Mouse (Mus musculus): ENCODE results near the gene Dnlz. TPM values are rescaled to one million over a fixed set of nuclear protein-coding genes. Genes with fewer than 3 reads are reported as not detected.

The Dnlz gene
- polyA plus RNA-seq, 1 experiment from 2014 or later: 31.9 TPM

Other genes starting within 250 kb of the Dnlz start
- gene Nacc2, start 228.9 kb downstream of the Dnlz start, polyA plus RNA-seq (2015; fragmentation: Nextera tagmentation; extraction: Ambion mirVana): 7.9 and 9.0 TPM in 2 replicates
- 1.3 and 1.8 TPM in 2 replicates for gene Lhx3, start 143.8 kb downstream of the Dnlz start, polyA plus RNA-seq (2015; fragmentation: Nextera tagmentation; extraction: Ambion mirVana)
- gene Qsox2, start 114.6 kb downstream of the Dnlz start, polyA plus RNA-seq (2015; fragmentation: Nextera tagmentation; extraction: Ambion mirVana): 21.7 and 22.1 TPM in 2 replicates
- 0.70 and 1.1 TPM in 2 replicates for gene Ccdc187, start 57.6 kb downstream of the Dnlz start, polyA plus RNA-seq (2015; fragmentation: Nextera tagmentation; extraction: Ambion mirVana)
- 52.0 and 52.1 TPM in 2 replicates for gene Gpsm1, start 36.6 kb downstream of the Dnlz start, polyA plus RNA-seq (2015; fragmentation: Nextera tagmentation; extraction: Ambion mirVana)
- gene Card9, start 8.8 kb upstream of the Dnlz start, polyA plus RNA-seq (2015; fragmentation: Nextera tagmentation; extraction: Ambion mirVana): 0.84 and 1.7 TPM in 2 replicates
- gene Snapc4, start 28.5 kb upstream of the Dnlz start, polyA plus RNA-seq (2015; fragmentation: Nextera tagmentation; extraction: Ambion mirVana): 25.3 and 30.2 TPM in 2 replicates
- 120 and 141 TPM in 2 replicates for gene Entr1, start 37.2 kb upstream of the Dnlz start, polyA plus RNA-seq (2015; fragmentation: Nextera tagmentation; extraction: Ambion mirVana)
- 90.4 and 92.6 TPM in 2 replicates for gene Pmpca, start 37.2 kb upstream of the Dnlz start, polyA plus RNA-seq (2015; fragmentation: Nextera tagmentation; extraction: Ambion mirVana)
- 23.2 and 25.1 TPM in 2 replicates for gene Inpp5e, start 57.1 kb upstream of the Dnlz start, polyA plus RNA-seq (2015; fragmentation: Nextera tagmentation; extraction: Ambion mirVana)
- gene Sec16a, start 93.1 kb upstream of the Dnlz start, polyA plus RNA-seq (2015; fragmentation: Nextera tagmentation; extraction: Ambion mirVana): 25.9 and 27.0 TPM in 2 replicates
- 26.0 and 30.3 TPM in 2 replicates for gene Notch1, start 164.6 kb upstream of the Dnlz start, polyA plus RNA-seq (2015; fragmentation: Nextera tagmentation; extraction: Ambion mirVana)
- 111 and 125 TPM in 2 replicates for gene Egfl7, start 227.9 kb upstream of the Dnlz start, polyA plus RNA-seq (2015; fragmentation: Nextera tagmentation; extraction: Ambion mirVana)
- gene Gm20532, start 234.5 kb upstream of the Dnlz start, polyA plus RNA-seq (2015; fragmentation: Nextera tagmentation; extraction: Ambion mirVana): not detected in 2 replicates

Data from embryonic facial prominence, embryonic 15.5 days (tissue).